Mouse (Mus musculus): ENCODE results near the gene Cst11. TPM values are rescaled to one million over a fixed set of nuclear protein-coding genes. Genes with fewer than 3 reads are reported as not detected.
"Not testable (repeated sequence)": the region's sequence is repeated elsewhere in the genome, so short reads cannot be mapped to it uniquely, and the experiment has no call there.

Cst11 gene
- polyA plus RNA-seq (2016; fragmentation: Nextera tagmentation; extraction: Ambion mirVana): not detected in 2 replicates

DNA sequence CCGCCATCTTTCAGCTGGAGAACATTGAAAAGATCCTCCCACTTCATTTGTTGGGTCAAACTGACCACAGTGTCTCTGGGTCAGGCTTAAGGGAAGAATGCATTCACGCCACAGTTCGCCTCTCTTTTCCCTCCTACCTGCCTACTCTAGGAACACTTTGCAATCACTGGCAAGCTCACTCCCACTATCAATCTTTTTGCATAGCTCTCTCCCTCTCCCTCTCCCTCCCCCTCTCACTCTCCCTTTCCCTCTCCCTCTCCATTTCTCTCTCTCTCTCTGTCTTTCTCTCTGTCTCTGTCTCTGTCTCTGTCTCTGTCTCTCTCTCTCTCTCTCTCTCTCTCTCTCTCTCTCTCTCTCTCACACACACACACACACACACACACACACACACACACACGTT is at the start of gene Cst11:
TSS of gene Cst11 (minus strand) at position 101 of the 400 bp plus-strand sequence.
- WGBS: 79% methylated on average over 4 of the region's 4 CpGs
- not testable (repeated sequence) for H3K36me3 ChIP-seq (replicated peaks); H3K9me3 ChIP-seq; H3K9ac ChIP-seq; ATAC-seq (ENCODE audit: low FRiP score); H3K27ac ChIP-seq; H3K4me3 ChIP-seq (replicated peaks); H3K27me3 ChIP-seq; H3K4me1 ChIP-seq; H3K4me2 ChIP-seq

DNA sequence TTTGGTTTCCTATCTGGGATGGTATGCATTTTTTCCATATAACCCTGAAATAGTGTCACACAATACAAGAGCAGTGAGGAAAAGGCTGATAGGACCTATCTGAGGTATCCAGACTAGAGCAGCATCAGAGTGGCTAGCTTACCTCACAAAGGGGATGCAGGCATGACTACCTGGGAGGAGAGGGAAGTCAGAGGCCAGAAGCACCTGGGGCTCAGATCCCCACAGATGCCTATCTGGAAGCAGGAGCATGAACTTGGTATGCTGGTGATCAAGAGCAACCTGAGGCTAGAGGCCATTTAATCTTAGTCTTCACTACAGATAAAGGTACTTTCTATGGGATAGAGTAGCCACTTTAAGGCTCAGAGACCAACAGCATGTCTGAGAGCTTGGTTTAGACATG is 48.6 kb upstream of the Cst11 start, which contains the start of gene Cst13:
TSS of gene Cst13 (plus strand) at position 173 of the 400 bp plus-strand sequence.
- H3K27ac ChIP-seq: no peak within 1 kb of the TSS
- no peak for ATAC-seq (ENCODE audit: low FRiP score)
- H3K9me3 ChIP-seq: no peaks in the 10 kb centered on the region
- no peak within 1 kb of the TSS for H3K4me3 ChIP-seq (replicated peaks)
- no peaks in the 10 kb centered on the region for H3K27me3 ChIP-seq
- peaks cover 5% of the 10 kb centered on the region; the same call in 1 of the 2 replicates for H3K4me1 ChIP-seq
- no peak within 1 kb of the TSS for H3K4me2 ChIP-seq
- H3K9ac ChIP-seq: no peak within 1 kb of the TSS
- no peaks in the 10 kb centered on the region for H3K36me3 ChIP-seq (replicated peaks)

DNA sequence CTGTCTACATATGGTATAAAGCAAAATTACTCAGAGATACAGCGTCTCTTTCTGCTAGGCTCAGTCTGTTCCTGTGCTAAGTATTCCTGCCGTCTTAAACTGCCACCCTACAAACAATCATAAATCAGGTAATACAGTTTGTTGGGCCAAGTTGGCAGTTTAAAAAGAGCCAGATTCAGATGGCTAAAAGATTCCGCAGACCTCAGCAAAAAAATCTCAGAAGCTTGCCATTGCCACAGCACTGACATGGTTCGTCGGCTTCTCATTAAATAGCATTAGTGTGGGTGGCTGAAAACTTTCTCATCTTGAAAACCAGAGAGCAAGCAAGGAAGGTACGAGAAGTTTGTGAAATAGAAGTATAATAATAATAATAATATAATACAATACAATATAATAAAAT is 35.4 kb upstream of the Cst11 start:
- H3K27me3 ChIP-seq: no peaks in the 10 kb centered on the region

DNA sequence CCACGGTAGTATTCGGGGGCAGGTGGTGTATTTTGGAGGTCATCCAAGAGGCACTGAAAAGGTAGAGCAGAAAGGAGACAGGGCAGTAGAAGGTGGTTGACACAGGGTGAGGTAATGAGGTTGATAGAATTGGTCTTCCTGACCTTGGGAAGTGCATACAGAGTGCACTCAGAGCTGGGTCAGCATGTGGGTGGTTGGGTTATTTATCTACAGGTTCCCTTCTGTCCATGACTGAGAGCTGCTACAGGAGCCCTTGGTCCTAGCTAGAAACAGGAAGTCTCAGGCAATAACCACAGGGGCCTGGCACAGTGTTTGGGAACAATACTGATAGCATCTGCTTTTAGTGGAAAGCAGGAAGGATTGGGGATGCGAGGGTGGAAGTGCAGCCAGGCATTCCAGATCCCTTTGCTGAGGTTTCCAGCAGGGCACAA is 30.2 kb upstream of the Cst11 start:
- no peak for ATAC-seq (ENCODE audit: low FRiP score)
- no peak overlapping the region for H3K4me2 ChIP-seq
- no peak overlapping the region for H3K27ac ChIP-seq
- H3K9me3 ChIP-seq: no peaks in the 10 kb centered on the region
- H3K9ac ChIP-seq: no peak overlapping the region
- no peaks in the 10 kb centered on the region for H3K4me1 ChIP-seq
- 80% methylated on average over 3 of the region's 3 CpGs for WGBS
- no peaks in the 10 kb centered on the region for H3K36me3 ChIP-seq (replicated peaks)
- H3K27me3 ChIP-seq: no peaks in the 10 kb centered on the region
- H3K4me3 ChIP-seq (replicated peaks): no peak overlapping the region

More for the DNA sequence above, 35.4 kb upstream of the Cst11 start:
- Histone ChIP-seq H3K27ac (no peak overlapping the region), H3K4me3 (replicated peaks) (no peak overlapping the region), H3K9ac (no peak overlapping the region), H3K36me3 (replicated peaks) (no peaks in the 10 kb centered on the region), H3K4me2 (no peak overlapping the region), H3K9me3 (no peaks in the 10 kb centered on the region), H3K4me1 (no peaks in the 10 kb centered on the region)
- WGBS: 84% methylated on average over 6 of the region's 6 CpGs
- ATAC-seq (ENCODE audit: low FRiP score): no peak

DNA sequence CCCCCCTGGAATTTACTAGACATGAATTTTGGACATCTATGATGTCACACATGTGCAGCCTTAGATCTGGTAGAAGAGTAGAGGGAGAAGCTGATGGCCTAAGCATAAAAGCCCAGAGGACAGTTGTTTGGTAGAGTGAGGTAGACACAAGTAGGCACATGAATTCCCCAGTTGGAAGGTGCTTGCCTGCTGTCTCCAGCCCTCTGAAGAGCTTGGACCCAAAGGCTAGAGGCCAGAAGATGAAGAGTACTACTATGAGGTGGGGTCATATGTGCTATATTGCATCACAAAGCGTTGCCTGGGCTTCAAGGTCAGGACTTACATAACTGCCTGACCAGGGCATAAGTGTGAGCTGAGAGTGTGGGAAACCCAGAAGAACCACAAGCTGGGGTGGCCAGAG is 27.2 kb upstream of the Cst11 start, which contains the start of gene Cst8:
TSS of gene Cst8 (plus strand) at position 301 of the 400 bp plus-strand sequence.
- Histone ChIP-seq H3K36me3 (replicated peaks) (no peaks in the 10 kb centered on the region), H3K27me3 (no peaks in the 10 kb centered on the region), H3K4me3 (replicated peaks) (no peak within 1 kb of the TSS), H3K9me3 (no peaks in the 10 kb centered on the region), H3K9ac (no peak within 1 kb of the TSS), H3K4me2 (no peak within 1 kb of the TSS), H3K27ac (no peak within 1 kb of the TSS), H3K4me1 (no peaks in the 10 kb centered on the region)
- 89% methylated on average over 1 of the region's 1 CpGs for WGBS
- no peak for ATAC-seq (ENCODE audit: low FRiP score)

DNA sequence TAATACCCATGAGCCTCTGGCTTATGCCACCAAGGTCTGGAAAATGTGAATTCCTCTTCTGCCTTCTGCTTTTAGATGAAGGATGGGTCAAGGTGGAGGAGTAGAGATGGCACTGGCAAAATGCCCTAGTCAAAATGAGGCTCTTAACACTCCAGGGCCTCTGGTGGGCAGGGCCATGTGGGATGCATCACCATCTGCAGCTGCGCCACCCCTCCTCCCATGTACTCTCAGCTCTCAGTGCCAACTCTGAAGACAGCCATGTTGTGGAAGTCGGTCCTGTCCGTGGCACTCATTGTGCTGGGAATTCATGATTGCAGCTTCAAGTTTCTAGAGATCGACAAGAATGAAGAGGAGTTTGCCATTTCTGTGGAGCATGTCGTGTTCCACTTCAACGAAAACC is 17.8 kb upstream of the Cst11 start, which contains the start of gene Cst12:
TSS of gene Cst12 (plus strand) at position 220 of the 400 bp plus-strand sequence.
- Histone ChIP-seq H3K4me2 (no peak within 1 kb of the TSS), H3K9ac (no peak within 1 kb of the TSS), H3K36me3 (replicated peaks) (no peaks in the 10 kb centered on the region), H3K27ac (no peak within 1 kb of the TSS), H3K27me3 (no peaks in the 10 kb centered on the region), H3K4me1 (no peaks in the 10 kb centered on the region), H3K9me3 (no peaks in the 10 kb centered on the region), H3K4me3 (replicated peaks) (no peak within 1 kb of the TSS)
- WGBS: 92% methylated on average over 6 of the region's 6 CpGs
- ATAC-seq (ENCODE audit: low FRiP score): no peak

DNA sequence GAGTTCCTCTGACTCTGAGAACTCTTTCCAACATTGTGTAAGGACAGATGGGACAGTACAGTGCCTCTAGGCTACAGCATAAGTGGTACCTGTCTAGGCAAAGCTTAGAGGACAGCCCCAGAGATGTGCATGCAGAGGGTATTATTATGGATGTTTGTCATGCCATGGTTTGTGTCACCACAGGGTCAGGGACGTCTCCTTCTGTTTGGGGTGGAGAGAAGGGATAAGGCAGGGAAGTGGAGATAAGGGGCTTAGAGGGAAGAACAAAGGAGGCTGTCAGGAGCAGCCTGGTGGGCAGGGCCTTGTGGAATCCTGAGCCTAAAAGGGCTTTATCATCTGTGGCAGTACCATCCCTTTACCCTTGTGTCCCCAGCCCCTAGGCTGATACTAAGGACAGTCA is 10.4 kb upstream of the Cst11 start, which contains the start of gene 8030411F24Rik:
TSS of gene 8030411F24Rik (plus strand) at position 301 of the 400 bp plus-strand sequence.
- no peak for ATAC-seq (ENCODE audit: low FRiP score)
- Histone ChIP-seq H3K4me2 (no peak within 1 kb of the TSS), H3K9me3 (no peaks in the 10 kb centered on the region), H3K36me3 (replicated peaks) (no peaks in the 10 kb centered on the region), H3K27me3 (no peaks in the 10 kb centered on the region), H3K27ac (no peak within 1 kb of the TSS), H3K9ac (no peak within 1 kb of the TSS), H3K4me1 (no peaks in the 10 kb centered on the region), H3K4me3 (replicated peaks) (no peak within 1 kb of the TSS)
- 12% methylated on average over 1 of the region's 1 CpGs for WGBS

DNA sequence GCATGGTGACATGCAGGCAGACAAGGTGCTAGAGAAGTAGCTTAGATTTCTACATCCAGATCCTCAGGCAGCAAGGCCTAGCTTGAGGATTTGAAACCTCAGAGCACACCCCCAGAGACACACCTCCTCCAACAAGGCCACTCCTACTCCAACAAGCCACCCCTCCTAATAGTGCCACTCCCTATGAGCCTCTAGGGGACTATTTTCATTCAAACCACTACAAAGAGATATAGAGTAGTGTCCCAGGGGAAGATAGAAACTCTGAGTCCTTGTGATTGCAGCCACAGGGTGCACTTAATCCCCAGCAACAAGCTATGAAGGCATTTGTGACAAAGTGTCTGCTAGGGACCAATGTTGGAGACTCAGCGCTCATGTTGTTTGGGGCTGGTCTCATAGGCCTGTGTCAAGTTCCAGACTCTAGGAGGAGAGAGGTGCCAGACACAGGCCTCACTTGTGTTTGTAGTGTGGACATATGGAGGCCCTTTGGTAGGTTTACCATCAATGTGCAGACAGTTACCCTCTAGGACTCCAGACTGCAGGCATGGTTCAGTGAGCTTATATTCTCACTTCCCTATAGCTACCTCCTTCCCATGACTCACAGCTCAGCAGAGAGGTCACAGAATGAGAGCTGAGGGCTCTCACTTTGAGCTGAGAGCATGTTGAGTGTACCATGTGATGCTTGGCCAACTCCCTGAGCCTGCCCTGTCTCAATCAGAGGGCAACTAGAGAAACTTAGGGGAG is 7.5 kb downstream of the Cst11 start:
- 93% methylated on average over 1 of the region's 1 CpGs for WGBS
- no peaks in the 10 kb centered on the region for H3K4me1 ChIP-seq
- H3K27ac ChIP-seq: no peak overlapping the region
- H3K36me3 ChIP-seq (replicated peaks): no peaks in the 10 kb centered on the region
- H3K27me3 ChIP-seq: no peaks in the 10 kb centered on the region
- no peak for ATAC-seq (ENCODE audit: low FRiP score)
- no peak overlapping the region for H3K4me2 ChIP-seq
- H3K4me3 ChIP-seq (replicated peaks): no peak overlapping the region
- no peak overlapping the region for H3K9ac ChIP-seq
- H3K9me3 ChIP-seq: no peaks in the 10 kb centered on the region

DNA sequence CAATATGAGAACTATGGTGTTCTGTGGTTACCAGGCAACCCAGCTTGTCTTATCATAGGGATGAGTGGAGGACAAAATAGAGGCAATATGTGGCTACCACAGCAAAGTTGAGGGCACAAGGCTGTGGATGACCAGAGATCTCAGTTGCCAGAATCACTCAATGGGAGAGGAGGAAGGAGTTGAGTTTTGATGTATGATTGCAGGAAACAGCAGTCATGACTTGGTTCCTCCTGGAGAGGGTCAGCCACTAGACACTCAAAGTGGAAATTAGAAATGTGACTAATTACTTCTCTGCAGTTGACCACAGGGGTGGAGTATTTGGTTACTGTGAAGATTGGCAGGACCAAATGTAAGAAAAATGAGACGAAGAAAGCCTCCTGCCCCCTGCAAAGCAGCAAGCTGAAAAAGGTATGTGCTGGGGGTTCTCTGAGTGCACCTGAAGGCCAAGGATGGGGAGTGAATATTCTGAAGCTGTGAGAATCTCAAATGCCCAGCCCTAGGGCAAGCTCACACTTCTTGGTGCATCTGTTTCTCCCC is 16.9 kb downstream of the Cst11 start:
- no peaks in the 10 kb centered on the region; the same call in 1 of the 2 replicates for H3K4me1 ChIP-seq
- H3K9me3 ChIP-seq: no peaks in the 10 kb centered on the region
- no peak overlapping the region for H3K4me2 ChIP-seq
- H3K27ac ChIP-seq: no peak overlapping the region
- WGBS: 79% methylated on average over 1 of the region's 1 CpGs
- no peaks in the 10 kb centered on the region for H3K36me3 ChIP-seq (replicated peaks)
- no peak overlapping the region for H3K4me3 ChIP-seq (replicated peaks)
- peaks cover 4% of the 10 kb centered on the region; the same call in 1 of the 2 replicates for H3K27me3 ChIP-seq
- no peak for ATAC-seq (ENCODE audit: low FRiP score)
- H3K9ac ChIP-seq: no peak overlapping the region

DNA sequence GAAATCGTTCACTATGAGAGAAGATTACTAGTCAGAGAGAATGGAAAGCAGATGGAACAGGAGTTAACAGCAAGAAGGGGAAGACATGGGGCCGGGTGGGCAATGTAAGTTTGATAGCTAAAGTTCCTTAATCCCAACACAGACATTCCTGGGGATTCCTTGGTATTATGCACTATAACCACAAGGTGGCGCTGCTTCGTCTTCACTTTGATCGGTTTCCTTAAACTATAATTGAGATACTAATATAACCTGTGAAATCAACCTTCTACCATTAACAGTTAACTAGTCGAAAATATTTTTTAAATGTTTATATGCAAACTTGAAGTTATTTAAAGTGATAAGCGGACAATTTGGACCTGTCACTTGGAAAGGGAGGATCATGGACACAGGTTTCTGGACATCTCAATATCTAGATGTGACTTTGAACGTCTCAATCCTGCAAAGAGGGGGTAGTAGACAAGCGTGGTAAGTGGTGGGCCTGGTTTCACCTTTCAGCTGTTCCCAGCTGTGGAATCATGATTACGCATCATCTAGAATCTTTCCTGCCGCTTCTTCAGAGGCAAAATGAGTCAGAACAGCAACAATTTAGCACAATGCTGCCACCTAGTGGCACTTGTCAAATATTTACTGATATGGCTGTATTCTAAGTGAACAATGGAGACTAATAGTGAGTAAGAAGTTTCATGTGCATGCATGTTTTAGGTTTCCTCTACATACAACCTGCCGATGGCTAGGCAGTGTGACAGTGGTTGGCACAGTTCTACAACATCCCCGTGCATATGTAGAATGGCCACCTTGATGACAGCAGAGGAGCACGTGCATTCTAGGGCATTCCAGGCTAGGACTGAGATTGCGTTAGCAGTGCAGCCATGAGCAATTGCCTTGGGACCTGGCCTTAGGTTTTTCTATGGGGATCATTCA is 19.1 kb downstream of the Cst11 start:
- ATAC-seq (ENCODE audit: low FRiP score): peak; percentile 80
- Histone ChIP-seq H3K27me3 (peaks cover 4% of the 10 kb centered on the region; the same call in 1 of the 2 replicates), H3K4me3 (replicated peaks) (peak overlapping the region; percentile 28), H3K9me3 (no peaks in the 10 kb centered on the region), H3K36me3 (replicated peaks) (no peaks in the 10 kb centered on the region), H3K4me1 (no peaks in the 10 kb centered on the region; the same call in 1 of the 2 replicates), H3K9ac (0 out of 2 replicates have a peak overlapping the region, but pooled peaks have one; percentile 7), H3K4me2 (peak overlapping the region; percentile 54), H3K27ac (no peak overlapping the region)
- 18% methylated on average over 15 of the region's 15 CpGs for WGBS

DNA sequence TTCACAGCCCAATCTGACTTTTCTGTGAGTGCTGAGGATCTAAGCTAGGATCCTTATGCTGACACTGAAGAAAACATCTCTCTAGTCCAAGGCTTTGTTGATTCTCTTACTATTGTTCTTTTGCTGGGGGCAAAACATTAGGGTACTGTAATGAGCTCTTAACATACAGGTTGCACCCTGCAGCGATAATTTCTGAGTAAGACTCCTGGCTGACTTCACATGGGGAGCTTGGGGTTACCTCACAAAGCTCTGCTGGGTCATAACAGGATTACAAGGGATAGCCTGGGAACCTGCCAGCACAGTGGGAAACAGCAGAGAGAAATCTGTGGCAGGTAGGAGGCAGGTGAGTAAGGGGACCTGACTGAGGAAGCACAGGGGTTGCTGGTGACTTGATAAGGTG is 21.2 kb downstream of the Cst11 start, which contains the start of gene Cstl1:
TSS of gene Cstl1 (plus strand) at position 301 of the 400 bp plus-strand sequence.
- Histone ChIP-seq H3K9ac (no peak within 1 kb of the TSS), H3K36me3 (replicated peaks) (no peaks in the 10 kb centered on the region), H3K4me3 (replicated peaks) (no peak within 1 kb of the TSS), H3K27me3 (peaks cover 4% of the 10 kb centered on the region; the same call in 1 of the 2 replicates), H3K4me2 (no peak within 1 kb of the TSS), H3K9me3 (no peaks in the 10 kb centered on the region), H3K4me1 (no peaks in the 10 kb centered on the region; the same call in 1 of the 2 replicates), H3K27ac (no peak within 1 kb of the TSS)
- no peak for ATAC-seq (ENCODE audit: low FRiP score)
- WGBS: 81% methylated on average over 1 of the region's 1 CpGs

Data from forebrain, embryonic 12.5 days (tissue).